Mouse (Mus musculus): Measurements from ENCODE around the gene Ice1.

- TF ChIP-seq POLR2A (IDR thresholded peaks at IDR 0.05; ENCODE audit: insufficient read depth, low read depth, low read length) = no peak
- TF ChIP-seq CTCF (IDR thresholded peaks at IDR 0.05) = no peak
These were observed 19.3 kb upstream of the Ice1 start for GRCm38 (mm10) chr13:70656741-70657140.
